Mouse (Mus musculus): Measurements from ENCODE around the gene Zfp2. TPM values are rescaled to one million over a fixed set of nuclear protein-coding genes. Genes with fewer than 3 reads are reported as not detected.

The Zfp2 gene
- total and polyA plus RNA-seq, 2 experiments = 1.1 to 5.1 TPM

DNA sequence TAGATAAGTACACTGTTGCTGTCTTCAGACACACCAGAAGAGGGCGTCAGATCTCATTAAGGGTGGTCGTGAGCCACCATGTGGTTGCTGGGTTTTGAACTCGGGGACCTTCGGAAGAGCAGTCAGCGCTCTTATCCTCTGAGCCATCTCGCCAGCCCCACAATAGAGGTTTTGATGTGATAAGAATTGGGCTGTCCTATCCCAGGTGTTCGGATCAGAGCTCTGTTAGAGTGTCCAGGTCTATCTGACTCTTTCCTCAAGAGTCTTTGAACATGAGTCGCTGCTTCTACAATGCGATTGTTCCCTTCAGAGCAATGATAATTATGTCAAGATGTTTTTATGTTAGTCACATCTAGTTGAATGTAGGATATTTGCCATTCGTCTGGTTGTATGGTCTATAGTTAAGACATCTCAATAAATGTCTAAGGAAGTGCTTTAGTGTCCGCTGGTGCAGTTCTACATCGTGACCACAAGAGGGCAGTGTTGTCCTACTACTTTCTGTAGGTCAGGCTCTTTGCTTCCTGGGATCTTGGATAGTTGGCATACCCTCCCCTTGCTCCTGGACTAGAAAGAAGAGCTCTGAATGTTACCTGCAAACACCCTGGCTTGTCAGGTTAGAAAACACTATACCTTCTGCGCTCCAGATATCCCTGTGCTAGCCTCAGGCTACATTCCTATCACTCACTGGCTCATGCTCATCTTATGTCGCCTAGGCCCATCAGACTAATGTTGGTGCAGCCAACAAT, 23.8 kb upstream of the Zfp2 start:
- Histone ChIP-seq H3K4me3 (ENCODE audit: insufficient read depth, low read depth, low read length) (no peak overlapping the region), H3K4me1 (ENCODE audit: control insufficient read depth, insufficient read depth, low read length) (no peaks in the 10 kb centered on the region)
- DNase-seq (ENCODE audit: extremely low read depth, low read depth, low spot score) = peak; percentile 55

GRCm38 (mm10) chr11:50938435-50938834, 22.5 kb upstream of the Zfp2 start:
- no peaks in the 10 kb centered on the region for H3K36me3 ChIP-seq (ENCODE audit: control insufficient read depth, insufficient read depth, low read length)
- H3K27me3 ChIP-seq (ENCODE audit: control insufficient read depth, insufficient read depth, low read length) = no peaks in the 10 kb centered on the region
- TF ChIP-seq POLR2A (IDR thresholded peaks at IDR 0.05; ENCODE audit: extremely low read depth, insufficient read depth, low read length) = no peak
- no peak for TF ChIP-seq CTCF (IDR thresholded peaks at IDR 0.05; ENCODE audit: low read depth, low read length)
- H3K9ac ChIP-seq (ENCODE audit: low read depth, low read length) = no peak overlapping the region
- 78% methylated on average over 8 of the region's 8 CpGs for WGBS
- no peak overlapping the region for H3K27ac ChIP-seq (replicated peaks; ENCODE audit: insufficient read depth, low read depth, low read length)
- no peaks in the 10 kb centered on the region for H3K4me1 ChIP-seq (ENCODE audit: control insufficient read depth, insufficient read depth, low read length)
- DNase-seq (ENCODE audit: extremely low read depth, low read depth, low spot score) = no peak
- no peak overlapping the region for H3K4me3 ChIP-seq (ENCODE audit: insufficient read depth, low read depth, low read length)
- H3K79me2 ChIP-seq (ENCODE audit: control insufficient read depth, insufficient read depth, low read length) = no peaks in the 10 kb centered on the region

More for the DNA sequence above, 23.8 kb upstream of the Zfp2 start:
- 33% methylated on average over 14 of the region's 14 CpGs for WGBS
- TF ChIP-seq CTCF (IDR thresholded peaks at IDR 0.05; ENCODE audit: low read depth, low read length) (peak; percentile 70), POLR2A (IDR thresholded peaks at IDR 0.05; ENCODE audit: extremely low read depth, insufficient read depth, low read length) (no peak)
- H3K27me3 ChIP-seq (ENCODE audit: control insufficient read depth, insufficient read depth, low read length) = no peaks in the 10 kb centered on the region
- H3K9ac ChIP-seq (ENCODE audit: low read depth, low read length) = no peak overlapping the region
- no peak overlapping the region for H3K27ac ChIP-seq (replicated peaks; ENCODE audit: insufficient read depth, low read depth, low read length)
- no peaks in the 10 kb centered on the region for H3K79me2 ChIP-seq (ENCODE audit: control insufficient read depth, insufficient read depth, low read length)
- H3K36me3 ChIP-seq (ENCODE audit: control insufficient read depth, insufficient read depth, low read length) = no peaks in the 10 kb centered on the region

DNA sequence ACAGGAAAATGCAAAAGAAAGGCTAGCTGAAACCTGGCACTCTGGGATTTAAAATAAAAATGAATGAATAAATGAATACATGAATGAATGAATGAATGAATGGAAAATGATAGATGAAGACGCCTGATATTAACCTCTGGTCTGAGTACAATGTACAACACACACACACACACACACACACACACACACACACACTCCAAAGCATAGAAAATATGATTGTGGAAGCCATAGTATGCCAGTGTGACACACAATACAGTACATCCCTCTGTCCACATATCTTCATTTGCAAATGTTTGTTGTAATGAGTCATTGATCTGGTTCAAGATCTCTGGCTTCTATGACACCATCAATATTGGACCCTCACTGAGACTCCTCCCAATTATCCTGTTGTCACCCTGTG, 16.1 kb upstream of the Zfp2 start:
- Histone ChIP-seq H3K9ac (ENCODE audit: low read depth, low read length) (no peak overlapping the region), H3K79me2 (ENCODE audit: control insufficient read depth, insufficient read depth, low read length) (no peaks in the 10 kb centered on the region), H3K27ac (replicated peaks; ENCODE audit: insufficient read depth, low read depth, low read length) (no peak overlapping the region), H3K4me3 (ENCODE audit: insufficient read depth, low read depth, low read length) (no peak overlapping the region), H3K4me1 (ENCODE audit: control insufficient read depth, insufficient read depth, low read length) (no peaks in the 10 kb centered on the region), H3K36me3 (ENCODE audit: control insufficient read depth, insufficient read depth, low read length) (no peaks in the 10 kb centered on the region), H3K27me3 (ENCODE audit: control insufficient read depth, insufficient read depth, low read length) (no peaks in the 10 kb centered on the region)
- DNase-seq (ENCODE audit: extremely low read depth, low read depth, low spot score) = no peak
- 54% methylated on average over 1 of the region's 1 CpGs for WGBS
- TF ChIP-seq CTCF (IDR thresholded peaks at IDR 0.05; ENCODE audit: low read depth, low read length) = no peak
- no peak for TF ChIP-seq POLR2A (IDR thresholded peaks at IDR 0.05; ENCODE audit: extremely low read depth, insufficient read depth, low read length)

- Histone ChIP-seq H3K4me3 (ENCODE audit: insufficient read depth, low read depth, low read length) (peak within 1 kb of the TSS; percentile 75), H3K9ac (ENCODE audit: low read depth, low read length) (peak within 1 kb of the TSS; percentile 84), H3K27ac (replicated peaks; ENCODE audit: insufficient read depth, low read depth, low read length) (peak within 1 kb of the TSS; percentile 80), H3K36me3 (ENCODE audit: control insufficient read depth, insufficient read depth, low read length) (0 out of 2 replicates have a peak, but pooled peaks cover under 1% of the 10 kb centered on the region), H3K79me2 (ENCODE audit: control insufficient read depth, insufficient read depth, low read length) (no peaks in the 10 kb centered on the region), H3K4me1 (ENCODE audit: control insufficient read depth, insufficient read depth, low read length) (no peaks in the 10 kb centered on the region), H3K27me3 (ENCODE audit: control insufficient read depth, insufficient read depth, low read length) (no peaks in the 10 kb centered on the region)
- TF ChIP-seq POLR2A (IDR thresholded peaks at IDR 0.05; ENCODE audit: extremely low read depth, insufficient read depth, low read length) = peak; percentile 63; the same call in 1 of the 2 replicates
- TF ChIP-seq CTCF (IDR thresholded peaks at IDR 0.05; ENCODE audit: low read depth, low read length) = no peak
- under 1% methylated on average over 18 of the region's 18 CpGs for WGBS
- DNase-seq (ENCODE audit: extremely low read depth, low read depth, low spot score) = peak; percentile 84
Observed at GRCm38 (mm10) chr11:50931451-50931866, 15.5 kb upstream of the Zfp2 start, which contains the start of gene Zfp354b. Zfp354b (minus strand) TSS chr11:50931633.

- 0 out of 2 replicates have a peak, but pooled peaks cover 3% of the 10 kb centered on the region for H3K36me3 ChIP-seq (ENCODE audit: control insufficient read depth, insufficient read depth, low read length)
- peak overlapping the region; percentile 75 for H3K4me3 ChIP-seq (ENCODE audit: insufficient read depth, low read depth, low read length)
- no peaks in the 10 kb centered on the region for H3K79me2 ChIP-seq (ENCODE audit: control insufficient read depth, insufficient read depth, low read length)
- DNase-seq (ENCODE audit: extremely low read depth, low read depth, low spot score) = peak; percentile 76
- peak overlapping the region; percentile 80 for H3K27ac ChIP-seq (replicated peaks; ENCODE audit: insufficient read depth, low read depth, low read length)
- no peaks in the 10 kb centered on the region for H3K4me1 ChIP-seq (ENCODE audit: control insufficient read depth, insufficient read depth, low read length)
- H3K9ac ChIP-seq (ENCODE audit: low read depth, low read length) = peak overlapping the region; percentile 84
- no peaks in the 10 kb centered on the region for H3K27me3 ChIP-seq (ENCODE audit: control insufficient read depth, insufficient read depth, low read length)
- TF ChIP-seq POLR2A (IDR thresholded peaks at IDR 0.05; ENCODE audit: extremely low read depth, insufficient read depth, low read length) = no peak
- TF ChIP-seq CTCF (IDR thresholded peaks at IDR 0.05; ENCODE audit: low read depth, low read length) = no peak
- under 1% methylated on average over 16 of the region's 16 CpGs for WGBS
Observed at GRCm38 (mm10) chr11:50931021-50931420, 15.1 kb upstream of the Zfp2 start.

All from liver, adult 2 months (tissue).